In genomic region chr10:62211310-62211709, GRCm38 (mm10) we compare ENCODE assay signal across 22 mouse cellular contexts. TPM values are rescaled to one million over a fixed set of nuclear protein-coding genes. Genes with fewer than 3 reads are reported as not detected.
A peak's percentile ranks its signal among the peaks of the same experiment; 100 is the strongest.
DNase-seq lines count a peak whose midpoint lies in the region; ATAC-seq lines count a peak whose summit lies in the region.
"Had no signal": no experiment of that assay in that cellular context is flagged by ENCODE, and none has a peak within 500 bp of the region (broad histone marks: within the 10 kb centered on the region; RNA-seq: fewer than 3 reads in every experiment).

No protein-coding gene starts in this region.

- no peaks in the 10 kb centered on the region for H3K27me3 ChIP-seq in kidney, embryonic 16.5 days (ENCODE audit: insufficient read depth, low read length)
- H3K27me3 ChIP-seq: embryonic facial prominence, embryonic 12.5 days; neural tube, embryonic 13.5 days had no signal

- WGBS in kidney, embryonic 16.5 days, result 74% methylated on average over 5 of the region's 6 CpGs

- no peak overlapping the region for H3K4me3 ChIP-seq in kidney, embryonic 16.5 days (ENCODE audit: low read length)
- H3K4me3 ChIP-seq: embryonic facial prominence, embryonic 12.5 days; layer of hippocampus, adult 2 months; neural tube, embryonic 13.5 days had no signal

- DNase-seq in adrenal gland, adult (ENCODE audit: inconsistent age in 2 of 2, low spot score in 1 of 2), result peak; percentile 63 to 82
- DNase-seq in adrenal gland, postnatal 25 days, result no peak
- no peak for DNase-seq in kidney, postnatal 36 days
- peak; percentile 74 for DNase-seq in ovary, adult 18-20 months (ENCODE audit: low spot score)
- no peak for DNase-seq in ovary, postnatal 14 days (ENCODE audit: low spot score)
- DNase-seq in layer of hippocampus, postnatal 36 days, result no peak
- DNase-seq: cerebellum, adult 9-11 months; kidney, adult 2 months; midbrain, embryonic 14.5 days; right cerebral cortex, postnatal 14 days; thymus, postnatal 14 days had no signal

- H3K4me2 ChIP-seq in kidney, embryonic 16.5 days (replicated peaks; ENCODE audit: low read depth, low read length), result no peak overlapping the region
- H3K4me2 ChIP-seq: embryonic facial prominence, embryonic 12.5 days; neural tube, embryonic 13.5 days had no signal

- H3K9me3 ChIP-seq in kidney, embryonic 16.5 days (ENCODE audit: low read length), result no peaks in the 10 kb centered on the region
- H3K9me3 ChIP-seq: embryonic facial prominence, embryonic 12.5 days; neural tube, embryonic 13.5 days had no signal

- peaks cover 25% of the 10 kb centered on the region for H3K4me1 ChIP-seq in kidney, embryonic 16.5 days (ENCODE audit: insufficient read depth, low read length)

- H3K36me3 ChIP-seq in kidney, embryonic 16.5 days (ENCODE audit: insufficient read depth, low read length), result no peaks in the 10 kb centered on the region
- H3K36me3 ChIP-seq: embryonic facial prominence, embryonic 12.5 days; neural tube, embryonic 13.5 days had no signal

- no peak for ATAC-seq in kidney, embryonic 16.5 days (ENCODE audit: low FRiP score, low TSS enrichment)
- ATAC-seq in inflammation-experienced regulatory T-cells, adult 6 months, result no peak
- ATAC-seq: forebrain, embryonic 14.5 days had no signal

- no peak overlapping the region for H3K9ac ChIP-seq in kidney, embryonic 16.5 days (replicated peaks; ENCODE audit: low read length)
- H3K9ac ChIP-seq: embryonic facial prominence, embryonic 12.5 days; neural tube, embryonic 13.5 days had no signal

- H3K27ac ChIP-seq in kidney, embryonic 16.5 days (ENCODE audit: low read length), result peak overlapping the region; percentile 26; the same call in 1 of the 2 replicates
- H3K27ac ChIP-seq: layer of hippocampus, adult 2 months; neural tube, embryonic 13.5 days had no signal

RNA-seq across cellular contexts. Expression of gene Tspan15, which starts 19.7 kb away (rescaled TPM):
- 22.1 and 31.0 TPM in 2 replicates for total RNA-seq in adrenal gland, postnatal 25 days (2021)
- 69.5 and 78.7 TPM in 2 replicates for polyA plus RNA-seq in kidney, embryonic 16.5 days (2015; fragmentation: Nextera tagmentation; extraction: Ambion mirVana)
- not detected for polyA plus RNA-seq in inflammation-experienced regulatory T-cells, adult 6 months (2017; shearing (Covaris generic))
- 10 to 100 TPM; 18.3 to 18.5 TPM for total RNA-seq in layer of hippocampus, postnatal 36 days (2021)

RNA-seq across cellular contexts. Expression of gene Tacr2, which starts 40.9 kb away (rescaled TPM):
- 36.1 and 52.0 TPM in 2 replicates for total RNA-seq in adrenal gland, postnatal 25 days (2021)
- polyA plus RNA-seq in kidney, embryonic 16.5 days (2015; fragmentation: Nextera tagmentation; extraction: Ambion mirVana), result 0.15 and 0.22 TPM in 2 replicates
- not detected for polyA plus RNA-seq in inflammation-experienced regulatory T-cells, adult 6 months (2017; shearing (Covaris generic))
- not detected for total RNA-seq in layer of hippocampus, postnatal 36 days (2021)
- total RNA-seq: gastrocnemius, postnatal 4 days; hematopoietic stem cell, adult 5-6 weeks; layer of hippocampus, adult 2 months; liver, adult 2 months; megakaryocyte, adult 5-6 weeks had no signal
- polyA plus RNA-seq: embryonic facial prominence, embryonic 12.5 days; forebrain, embryonic 14.5 days; kidney, adult 2 months; liver, adult 2 months; midbrain, embryonic 14.5 days; spleen, adult 2 months had no signal

Comparison
In these comparisons a context has a peak if more than half of its experiments do, and no peak if none do; other contexts are left out.
1. DNase-seq: peak in adrenal gland, adult (2 of 2) and ovary, adult 18-20 months (single experiment); none in adrenal gland, postnatal 25 days (single experiment), kidney, postnatal 36 days (0 of 2), ovary, postnatal 14 days (single experiment) and layer of hippocampus, postnatal 36 days (0 of 2).
2. RNA of gene Tacr2, which starts 40.9 kb away (total RNA-seq): 36.1 to 52.0 TPM in adrenal gland, postnatal 25 days; not detected in layer of hippocampus, postnatal 36 days; every median in the first group is over 10 times any median in the second.